Mouse (Mus musculus) cortical plate, adult 2 months (tissue): Measurements from ENCODE around the gene Gpm6b.

Source experiments
- CTCF ChIP-seq: fragments of 200-500 bp; IDR thresholded peaks from 2 replicates; pipeline ENCODE4 v1.5.1; 2011; ENCODE audit warnings: mild to moderate bottlenecking, control low read depth, low read length; ENCODE audit not compliant: insufficient read depth; ENCODE audit errors: extremely low read depth
- POLR2A ChIP-seq: fragments of 200-500 bp; IDR thresholded peaks from 2 replicates; pipeline ENCODE4 v1.6.1; 2011; ENCODE audit warnings: mild to moderate bottlenecking, low read length, control low read depth; ENCODE audit not compliant: insufficient read depth; ENCODE audit errors: extremely low read depth

DNA sequence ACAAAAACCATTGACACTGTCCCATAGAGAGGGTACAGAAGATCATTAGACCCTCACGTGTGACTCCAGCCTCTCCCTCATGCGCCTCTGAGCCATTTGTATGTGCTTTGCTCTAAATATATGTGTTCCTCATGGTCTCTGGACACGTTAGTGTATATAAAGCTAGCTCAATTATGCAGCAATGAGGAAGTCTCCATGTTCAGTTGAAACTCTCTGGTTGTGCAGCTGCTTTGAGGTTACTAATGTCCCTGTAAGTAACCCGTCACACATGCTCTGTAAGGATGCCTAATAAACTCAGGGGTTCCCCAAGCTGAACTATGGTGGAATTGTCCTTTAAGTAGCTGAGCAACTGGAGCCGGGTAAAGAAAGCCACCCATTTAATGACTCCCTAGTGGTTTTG is 88.9 kb downstream of the Gpm6b start:
- TF ChIP-seq CTCF, result no peak
- no peak for TF ChIP-seq POLR2A
